26 mouse cellular contexts compared by ENCODE assay signal in the genomic region with DNA sequence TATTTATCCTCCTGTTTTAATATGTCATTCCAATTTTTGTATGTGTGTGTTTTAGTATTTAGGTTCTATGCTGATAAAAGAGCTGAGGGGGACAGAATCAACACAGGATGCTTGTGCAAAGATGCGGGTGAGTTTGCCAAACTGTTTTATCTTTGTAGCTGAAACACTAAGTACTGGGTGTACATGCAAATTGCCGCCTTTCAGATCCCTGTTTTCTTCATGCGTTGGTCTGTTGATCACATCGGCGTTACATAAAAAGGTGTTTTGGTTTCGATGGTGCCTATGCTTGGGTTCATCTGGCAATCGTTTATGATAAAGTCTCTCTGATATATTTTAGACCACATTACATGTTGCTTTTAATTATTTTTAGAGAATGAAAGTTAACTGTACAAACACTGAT.
A peak's percentile ranks its signal among the peaks of the same experiment; 100 is the strongest.
DNase-seq lines count a peak whose midpoint lies in the region; ATAC-seq and TF ChIP-seq lines count a peak whose summit lies in the region.
"Had no signal": no experiment of that assay in that cellular context is flagged by ENCODE, and none has a peak within 500 bp of the region (broad histone marks: within the 10 kb centered on the region; RNA-seq: fewer than 3 reads in every experiment).

No protein-coding gene starts in this region.

- H3K27me3 ChIP-seq in forebrain, postnatal 0 days (ENCODE audit: insufficient read depth, low read length) = no peaks in the 10 kb centered on the region
- H3K27me3 ChIP-seq in forebrain, embryonic 16.5 days (replicated peaks; ENCODE audit: control insufficient read depth, insufficient read depth, low read length) = no peaks in the 10 kb centered on the region
- H3K27me3 ChIP-seq in thymus, adult 2 months (ENCODE audit: control insufficient read depth, insufficient read depth, low read length) = no peaks in the 10 kb centered on the region
- H3K27me3 ChIP-seq: forebrain, embryonic 13.5 days; heart, embryonic 15.5 days had no signal

- TF ChIP-seq POLR2A in thymus, adult 2 months (IDR thresholded peaks at IDR 0.05; ENCODE audit: control insufficient read depth, extremely low read depth, insufficient read depth, low read length, poor library complexity) = no peak

- TF ChIP-seq CTCF in forebrain, postnatal 0 days (IDR thresholded peaks at IDR 0.05; ENCODE audit: low read depth) = no peak
- TF ChIP-seq CTCF in layer of hippocampus, adult 2 months (conservative IDR thresholded peaks at IDR 0.05) = no peak
- TF ChIP-seq CTCF in thymus, adult 2 months (IDR thresholded peaks at IDR 0.05; ENCODE audit: borderline replicate concordance, control insufficient read depth, extremely low read depth, insufficient read depth, low read length, poor library complexity) = no peak

- no peaks in the 10 kb centered on the region for H3K9me3 ChIP-seq in forebrain, postnatal 0 days (ENCODE audit: low read length)
- no peaks in the 10 kb centered on the region for H3K9me3 ChIP-seq in forebrain, embryonic 16.5 days (ENCODE audit: control insufficient read depth, low read length)
- H3K9me3 ChIP-seq: forebrain, embryonic 10.5 days; forebrain, embryonic 13.5 days; heart, embryonic 15.5 days had no signal

- no peak for ATAC-seq in forebrain, postnatal 0 days
- no peak for ATAC-seq in forebrain, embryonic 16.5 days
- ATAC-seq: forebrain, embryonic 13.5 days; hindbrain, postnatal 0 days; inflammation-experienced regulatory T-cells, adult 6 months had no signal

- 0 out of 2 replicates have a peak, but pooled peaks cover 7% of the 10 kb centered on the region for H3K36me3 ChIP-seq in forebrain, postnatal 0 days (ENCODE audit: insufficient read depth)
- H3K36me3 ChIP-seq in forebrain, embryonic 16.5 days (ENCODE audit: control insufficient read depth, insufficient read depth) = no peaks in the 10 kb centered on the region
- no peaks in the 10 kb centered on the region for H3K36me3 ChIP-seq in thymus, adult 2 months (ENCODE audit: control insufficient read depth, insufficient read depth, low read length)
- H3K36me3 ChIP-seq: forebrain, embryonic 10.5 days; heart, embryonic 12.5 days; heart, embryonic 15.5 days had no signal

- no peak overlapping the region for H3K9ac ChIP-seq in forebrain, postnatal 0 days
- no peak overlapping the region for H3K9ac ChIP-seq in forebrain, embryonic 16.5 days (replicated peaks; ENCODE audit: low read depth, low read length)
- H3K9ac ChIP-seq: forebrain, embryonic 13.5 days; heart, embryonic 12.5 days; heart, embryonic 15.5 days; hindbrain, embryonic 14.5 days had no signal

- no peak for DNase-seq in forebrain, postnatal 0 days
- no peak for DNase-seq in layer of hippocampus, adult 2 months (ENCODE audit: low spot score in 2 of 2)
- no peak for DNase-seq in layer of hippocampus, postnatal 14 days (ENCODE audit: low spot score in 2 of 2)
- DNase-seq in brain, adult 2 months (ENCODE audit: low read depth, low spot score) = peak; percentile 67
- no peak for DNase-seq in ovary, postnatal 14 days (ENCODE audit: low spot score)
- no peak for DNase-seq in thymus, adult 2 months
- DNase-seq: adrenal gland, adult 2 months; adrenal gland, postnatal 14 days; B cell, adult 2 months; cerebellum, adult 11-12 months; cerebellum, adult 8-10 months; cerebellum, postnatal 10 days; cerebellum, postnatal 36 days; gastrocnemius, adult 2 months; gastrocnemius, postnatal 14 days; heart, adult 18-20 months; heart, postnatal 10 days; heart, postnatal 36 days had no signal

- 66% methylated on average over 7 of the region's 7 CpGs for WGBS in forebrain, postnatal 0 days
- 80% methylated on average over 7 of the region's 7 CpGs for WGBS in forebrain, embryonic 16.5 days
- WGBS in thymus, adult 2 months = 92% methylated on average over 7 of the region's 7 CpGs

- H3K4me2 ChIP-seq in forebrain, postnatal 0 days (ENCODE audit: low read depth) = no peak overlapping the region
- H3K4me2 ChIP-seq in forebrain, embryonic 16.5 days (ENCODE audit: low read length) = no peak overlapping the region
- H3K4me2 ChIP-seq: forebrain, embryonic 13.5 days; heart, embryonic 12.5 days; heart, embryonic 15.5 days; hindbrain, embryonic 14.5 days had no signal

- no peaks in the 10 kb centered on the region for H3K4me1 ChIP-seq in forebrain, postnatal 0 days (ENCODE audit: insufficient read depth)
- H3K4me1 ChIP-seq in forebrain, embryonic 16.5 days (replicated peaks; ENCODE audit: control insufficient read depth, insufficient read depth, low read length) = no peaks in the 10 kb centered on the region
- no peaks in the 10 kb centered on the region for H3K4me1 ChIP-seq in thymus, adult 2 months (replicated peaks; ENCODE audit: control insufficient read depth, insufficient read depth, low read length)
- H3K4me1 ChIP-seq: forebrain, embryonic 10.5 days; forebrain, embryonic 13.5 days; heart, embryonic 12.5 days; heart, embryonic 15.5 days had no signal

- 0 out of 2 replicates have a peak overlapping the region, but pooled peaks have one; percentile 45 for H3K27ac ChIP-seq in forebrain, postnatal 0 days (ENCODE audit: low read depth, low read length)
- H3K27ac ChIP-seq in forebrain, embryonic 16.5 days (ENCODE audit: low read length) = no peak overlapping the region
- H3K27ac ChIP-seq in layer of hippocampus, adult 2 months = peak overlapping the region; percentile 77
- no peak overlapping the region for H3K27ac ChIP-seq in thymus, adult 2 months (ENCODE audit: control insufficient read depth, insufficient read depth, low read length)
- H3K27ac ChIP-seq: forebrain, embryonic 10.5 days; forebrain, embryonic 13.5 days; gastrocnemius, adult 2 months; heart, embryonic 15.5 days; hindbrain, embryonic 14.5 days; hindbrain, postnatal 0 days had no signal

- H3K4me3 ChIP-seq in forebrain, postnatal 0 days (ENCODE audit: low read depth, low read length) = no peak overlapping the region
- no peak overlapping the region for H3K4me3 ChIP-seq in forebrain, embryonic 16.5 days (replicated peaks; ENCODE audit: low read length)
- no peak overlapping the region for H3K4me3 ChIP-seq in layer of hippocampus, adult 2 months
- H3K4me3 ChIP-seq in thymus, adult 2 months (ENCODE audit: control insufficient read depth, insufficient read depth, low read length) = no peak overlapping the region
- H3K4me3 ChIP-seq: forebrain, embryonic 10.5 days; forebrain, embryonic 13.5 days; gastrocnemius, adult 2 months; heart, embryonic 12.5 days; heart, embryonic 15.5 days had no signal

Comparison
In these comparisons a context has a peak if more than half of its experiments do, and no peak if none do; other contexts are left out.
1. H3K27ac ChIP-seq: peak in forebrain, postnatal 0 days (single experiment) and layer of hippocampus, adult 2 months (single experiment); none in forebrain, embryonic 16.5 days (single experiment) and thymus, adult 2 months (single experiment).